Mouse (Mus musculus) neural tube, embryonic 15.5 days (tissue): ENCODE results near the gene Ldb3. TPM values are rescaled to one million over a fixed set of nuclear protein-coding genes. Genes with fewer than 3 reads are reported as not detected.

ENCODE experiments used
- ATAC-seq: fragments of 200-750 bp; cut with Nextera tagmentation; 2 replicates; pipeline ENCODE4 v1.8.0; 2017; ENCODE audit warnings: mild to moderate bottlenecking, moderate TSS enrichment, moderate library complexity; ENCODE audit not compliant: low FRiP score
- H3K27ac ChIP-seq: fragments of 300-500 bp; sonication (generic); replicated peaks from 2 replicates; pipeline ENCODE4 v1.5.1; 2015; ENCODE audit warnings: mild to moderate bottlenecking, inconsistent platforms
- H3K27me3 ChIP-seq: fragments of 300-500 bp; sonication (generic); replicated peaks from 2 replicates; pipeline ENCODE4 v1.6.1; 2015; ENCODE audit warnings: inconsistent platforms
- H3K36me3 ChIP-seq: fragments of 300-500 bp; sonication (generic); 2 replicates; pipeline ENCODE4 v1.6.1; 2015; ENCODE audit warnings: inconsistent platforms
- H3K4me1 ChIP-seq: fragments of 300-500 bp; sonication (generic); 2 replicates; pipeline ENCODE4 v1.6.1; 2015; ENCODE audit warnings: inconsistent platforms
- H3K4me2 ChIP-seq: fragments of 300-500 bp; sonication (generic); 2 replicates; pipeline ENCODE4 v1.6.1; 2015; ENCODE audit warnings: inconsistent platforms, mild to moderate bottlenecking, moderate library complexity
- H3K4me3 ChIP-seq: fragments of 300-500 bp; sonication (generic); replicated peaks from 2 replicates; pipeline ENCODE4 v1.5.1; 2015; ENCODE audit warnings: mild to moderate bottlenecking, inconsistent platforms
- H3K9ac ChIP-seq: fragments of 300-500 bp; sonication (generic); replicated peaks from 2 replicates; pipeline ENCODE4 v1.6.1; 2015; ENCODE audit warnings: mild to moderate bottlenecking, inconsistent platforms
- H3K9me3 ChIP-seq: fragments of 300-500 bp; sonication (generic); replicated peaks from 2 replicates; pipeline ENCODE4 v1.6.1; 2016; ENCODE audit warnings: inconsistent platforms
- WGBS: fragments of 180-500 bp; shearing (Covaris S2); methylation state at CpG from one replicate; pipeline ENCODE4 v1.1.7; 2015; ENCODE audit warnings: mixed read lengths; 5-methylcytosine and 5-hydroxymethylcytosine counted together
- polyA plus RNA-seq: library from polyadenylated mRNA; unstranded; fragments of >200 nt; fragmentation: Nextera tagmentation; extraction: Ambion mirVana; gene quantifications from 2 replicates; pipeline ENCODE4 v1.2.1, GENCODE M21; 2015

Ldb3 gene
- polyA plus RNA-seq, 1 experiment from 2014 or later: 4.9 TPM

- H3K36me3 ChIP-seq: no peaks in the 10 kb centered on the region
- H3K4me2 ChIP-seq: peak overlapping the region; percentile 70
- peak overlapping the region; percentile 97 for H3K27ac ChIP-seq
- peak; percentile 94 for ATAC-seq
- peak overlapping the region; percentile 97 for H3K9ac ChIP-seq
- peaks cover 35% of the 10 kb centered on the region for H3K4me1 ChIP-seq
- peak overlapping the region; percentile 80 for H3K4me3 ChIP-seq
- whole genome bisulfite sequencing: under 1% methylated on average over 76 of the region's 115 CpGs
- no peaks in the 10 kb centered on the region for H3K27me3 ChIP-seq
- no peaks in the 10 kb centered on the region for H3K9me3 ChIP-seq
These were observed 85.8 kb downstream of the Ldb3 start for GRCm38 (mm10) chr14:34502475-34503324.

GRCm38 (mm10) chr14:34501804-34502474 is 86.5 kb downstream of the Ldb3 start:
- H3K36me3 ChIP-seq: no peaks in the 10 kb centered on the region
- ATAC-seq: peak; percentile 43
- H3K9ac ChIP-seq: peak overlapping the region; percentile 75
- peaks cover 39% of the 10 kb centered on the region for H3K4me1 ChIP-seq
- H3K27me3 ChIP-seq: no peaks in the 10 kb centered on the region
- WGBS: 1% methylated on average over 65 of the region's 77 CpGs
- H3K27ac ChIP-seq: peak overlapping the region; percentile 97
- peak overlapping the region; percentile 80 for H3K4me3 ChIP-seq
- no peaks in the 10 kb centered on the region for H3K9me3 ChIP-seq
- peak overlapping the region; percentile 70 for H3K4me2 ChIP-seq

- Histone ChIP-seq H3K4me2 (peak overlapping the region; percentile 70), H3K36me3 (no peaks in the 10 kb centered on the region), H3K27ac (peak overlapping the region; percentile 97), H3K4me3 (peak overlapping the region; percentile 80), H3K27me3 (no peaks in the 10 kb centered on the region), H3K9ac (peak overlapping the region; percentile 75), H3K9me3 (no peaks in the 10 kb centered on the region), H3K4me1 (peaks cover 39% of the 10 kb centered on the region)
- no peak for ATAC-seq
- under 1% methylated on average over 16 of the region's 16 CpGs for WGBS
These were observed 87.1 kb downstream of the Ldb3 start for GRCm38 (mm10) chr14:34501447-34501803.

- ATAC-seq: no peak
- no peaks in the 10 kb centered on the region for H3K36me3 ChIP-seq
- peak overlapping the region; percentile 70 for H3K4me2 ChIP-seq
- no peaks in the 10 kb centered on the region for H3K27me3 ChIP-seq
- 8% methylated on average over 4 of the region's 4 CpGs for WGBS
- H3K4me1 ChIP-seq: peaks cover 39% of the 10 kb centered on the region
- no peak overlapping the region for H3K27ac ChIP-seq
- no peak overlapping the region for H3K9ac ChIP-seq
- no peaks in the 10 kb centered on the region for H3K9me3 ChIP-seq
- peak overlapping the region; percentile 80 for H3K4me3 ChIP-seq
These were observed 88.2 kb downstream of the Ldb3 start for GRCm38 (mm10) chr14:34500309-34500708.

GRCm38 (mm10) chr14:34499664-34500063 is 88.8 kb downstream of the Ldb3 start:
- no peaks in the 10 kb centered on the region for H3K9me3 ChIP-seq
- no peak overlapping the region for H3K27ac ChIP-seq
- H3K36me3 ChIP-seq: no peaks in the 10 kb centered on the region
- peaks cover 39% of the 10 kb centered on the region for H3K4me1 ChIP-seq
- peak overlapping the region; percentile 80; the same call in 1 of the 2 replicates for H3K4me3 ChIP-seq
- H3K9ac ChIP-seq: no peak overlapping the region
- no peaks in the 10 kb centered on the region for H3K27me3 ChIP-seq
- 67% methylated on average over 4 of the region's 4 CpGs for WGBS
- ATAC-seq: no peak
- peak overlapping the region; percentile 70 for H3K4me2 ChIP-seq

- Histone ChIP-seq H3K4me3 (no peak overlapping the region), H3K27ac (no peak overlapping the region), H3K36me3 (no peaks in the 10 kb centered on the region), H3K4me2 (no peak overlapping the region), H3K9me3 (no peaks in the 10 kb centered on the region), H3K27me3 (no peaks in the 10 kb centered on the region), H3K4me1 (peaks cover 32% of the 10 kb centered on the region), H3K9ac (no peak overlapping the region)
- 73% methylated on average over 3 of the region's 3 CpGs for WGBS
- no peak for ATAC-seq
These were observed 91.1 kb downstream of the Ldb3 start for GRCm38 (mm10) chr14:34497346-34497745.

DNA sequence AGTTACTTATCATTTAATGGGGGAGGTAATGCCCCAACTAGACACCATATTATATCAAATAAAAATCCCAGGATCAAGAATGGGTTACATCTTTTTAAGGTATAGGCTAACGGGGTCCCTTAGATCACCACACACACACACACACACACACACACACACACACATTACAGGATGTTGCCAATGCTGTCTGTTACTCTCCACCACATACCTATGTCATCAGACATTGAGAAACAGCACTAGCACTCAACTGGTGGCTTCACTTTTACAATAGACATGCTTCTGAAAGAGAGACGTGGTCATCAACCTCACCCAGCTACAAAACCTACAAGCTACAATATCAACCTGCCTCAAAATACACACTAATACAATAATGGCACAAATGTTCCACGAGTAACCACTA is 94.8 kb downstream of the Ldb3 start:
- no peaks in the 10 kb centered on the region for H3K27me3 ChIP-seq
- no peak overlapping the region for H3K4me2 ChIP-seq
- ATAC-seq: no peak
- no peak overlapping the region for H3K9ac ChIP-seq
- H3K27ac ChIP-seq: no peak overlapping the region
- H3K9me3 ChIP-seq: no peaks in the 10 kb centered on the region
- 85% methylated on average over 3 of the region's 3 CpGs for WGBS
- peaks cover 13% of the 10 kb centered on the region for H3K4me1 ChIP-seq
- H3K36me3 ChIP-seq: no peaks in the 10 kb centered on the region
- H3K4me3 ChIP-seq: no peak overlapping the region

- no peaks in the 10 kb centered on the region for H3K36me3 ChIP-seq
- 92% methylated on average over 2 of the region's 2 CpGs for WGBS
- H3K27ac ChIP-seq: no peak overlapping the region
- H3K4me2 ChIP-seq: no peak overlapping the region
- H3K27me3 ChIP-seq: no peaks in the 10 kb centered on the region
- no peak for ATAC-seq
- no peak overlapping the region for H3K9ac ChIP-seq
- peaks cover 9% of the 10 kb centered on the region for H3K4me1 ChIP-seq
- no peaks in the 10 kb centered on the region for H3K9me3 ChIP-seq
- H3K4me3 ChIP-seq: no peak overlapping the region
These were observed 95.8 kb downstream of the Ldb3 start for GRCm38 (mm10) chr14:34492688-34493087.

GRCm38 (mm10) chr14:34490965-34491364 is 97.5 kb downstream of the Ldb3 start:
- peaks cover 9% of the 10 kb centered on the region; the same call in 1 of the 2 replicates for H3K4me1 ChIP-seq
- WGBS: 92% methylated on average over 1 of the region's 1 CpGs
- H3K36me3 ChIP-seq: no peaks in the 10 kb centered on the region
- no peaks in the 10 kb centered on the region for H3K27me3 ChIP-seq
- no peak overlapping the region for H3K9ac ChIP-seq
- no peaks in the 10 kb centered on the region for H3K9me3 ChIP-seq
- no peak overlapping the region for H3K4me2 ChIP-seq
- ATAC-seq: no peak
- H3K27ac ChIP-seq: no peak overlapping the region
- no peak overlapping the region for H3K4me3 ChIP-seq

DNA sequence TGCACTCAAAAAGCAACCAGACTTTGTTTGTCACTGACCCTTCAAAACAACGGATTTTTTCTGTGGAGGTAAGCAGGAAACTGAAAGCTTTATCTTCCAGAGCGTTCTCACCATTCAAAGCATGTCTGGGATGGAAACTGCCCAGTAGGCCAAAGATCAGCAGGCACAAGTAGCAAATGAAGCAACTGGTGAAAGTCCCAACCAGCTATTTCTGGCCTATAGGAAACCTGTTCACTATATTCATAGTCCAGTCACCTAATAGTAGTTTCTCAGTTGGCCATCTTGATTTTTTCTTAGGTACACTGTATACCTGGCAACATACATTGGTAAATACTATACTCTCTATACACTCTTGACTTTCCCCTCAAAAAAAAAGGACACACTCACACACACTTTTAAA is 98.6 kb downstream of the Ldb3 start:
- 81% methylated on average over 2 of the region's 2 CpGs for WGBS
- H3K36me3 ChIP-seq: no peaks in the 10 kb centered on the region
- no peak overlapping the region for H3K4me2 ChIP-seq
- H3K9me3 ChIP-seq: no peaks in the 10 kb centered on the region
- no peak overlapping the region for H3K9ac ChIP-seq
- H3K4me3 ChIP-seq: no peak overlapping the region
- no peak for ATAC-seq
- H3K27me3 ChIP-seq: no peaks in the 10 kb centered on the region
- H3K27ac ChIP-seq: no peak overlapping the region
- peaks cover 11% of the 10 kb centered on the region; the same call in 1 of the 2 replicates for H3K4me1 ChIP-seq

- ATAC-seq: no peak
- Histone ChIP-seq H3K27me3 (no peaks in the 10 kb centered on the region), H3K4me3 (no peak overlapping the region), H3K9ac (no peak overlapping the region), H3K4me1 (peaks cover 23% of the 10 kb centered on the region), H3K27ac (no peak overlapping the region), H3K36me3 (no peaks in the 10 kb centered on the region), H3K4me2 (no peak overlapping the region), H3K9me3 (no peaks in the 10 kb centered on the region)
- WGBS: 70% methylated on average over 8 of the region's 8 CpGs
These were observed 102.3 kb downstream of the Ldb3 start for GRCm38 (mm10) chr14:34486169-34486568.
